Mouse (Mus musculus) embryonic fibroblast, embryonic 13.5 days (primary cell): ENCODE measurements around the gene Zmpste24.

Source experiments
- CTCF ChIP-seq: IDR thresholded peaks from 2 replicates; pipeline ENCODE4 v1.5.1; 2011; ENCODE audit warnings: mild to moderate bottlenecking, control low read depth, low read length, moderate library complexity, borderline replicate concordance; ENCODE audit not compliant: insufficient read depth
- POLR2A ChIP-seq: IDR thresholded peaks from 2 replicates; pipeline ENCODE4 v1.6.1; 2011; ENCODE audit warnings: low read depth, mild to moderate bottlenecking, control low read depth, low read length, moderate library complexity

DNA sequence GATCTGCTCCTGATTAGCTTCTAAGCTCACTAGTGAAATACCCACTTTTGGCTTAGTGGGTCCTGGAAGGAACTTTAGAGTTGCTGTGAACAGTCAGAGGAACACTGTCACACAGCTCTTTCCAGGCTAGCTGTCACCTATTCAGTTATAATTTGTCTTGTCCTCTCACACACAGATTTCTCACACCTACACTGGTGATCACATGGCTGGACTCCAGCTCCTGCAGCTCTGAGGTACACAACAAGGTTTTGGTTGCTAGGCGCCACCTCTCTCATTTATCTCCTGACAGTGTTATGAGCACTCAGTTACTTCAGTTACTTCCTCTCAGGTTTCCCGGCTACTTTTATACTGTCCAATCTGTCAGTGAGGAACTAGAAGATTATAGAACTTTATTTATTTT, 32.7 kb downstream of the Zmpste24 start:
- TF ChIP-seq CTCF: no peak
- TF ChIP-seq POLR2A: no peak
